Mouse (Mus musculus) heart, adult 9 months (tissue): ENCODE results near the gene Rasgef1b.

Experiments
- DNase-seq, 2 experiments: peaks; one replicate each; pipeline ENCODE4 v3.0.0; 2022; ENCODE audit warnings: low spot score in 2 of 2

Gene Rasgef1b

DNA sequence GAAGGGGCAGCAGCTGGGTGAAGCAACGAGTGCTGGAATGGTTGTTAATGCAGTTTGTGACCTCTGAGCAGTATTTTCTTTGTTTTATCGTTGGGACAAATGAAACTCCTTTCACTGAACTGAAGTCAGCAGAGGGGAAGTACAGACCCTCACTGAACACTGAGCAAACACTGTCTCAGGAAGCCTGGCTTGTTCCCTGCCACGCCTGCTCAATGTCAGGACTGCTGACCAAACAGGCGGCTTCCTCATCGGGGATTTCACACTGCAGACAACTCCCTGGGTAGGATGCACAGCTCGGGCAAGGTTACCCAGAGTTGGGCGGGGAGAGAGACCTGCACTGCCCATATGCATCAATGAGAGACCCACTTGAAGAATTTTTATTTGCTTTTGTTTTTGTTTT is 353.1 kb downstream of the Rasgef1b start:
- DNase-seq, result peak in 1 of 2 experiments; percentile 38

DNA sequence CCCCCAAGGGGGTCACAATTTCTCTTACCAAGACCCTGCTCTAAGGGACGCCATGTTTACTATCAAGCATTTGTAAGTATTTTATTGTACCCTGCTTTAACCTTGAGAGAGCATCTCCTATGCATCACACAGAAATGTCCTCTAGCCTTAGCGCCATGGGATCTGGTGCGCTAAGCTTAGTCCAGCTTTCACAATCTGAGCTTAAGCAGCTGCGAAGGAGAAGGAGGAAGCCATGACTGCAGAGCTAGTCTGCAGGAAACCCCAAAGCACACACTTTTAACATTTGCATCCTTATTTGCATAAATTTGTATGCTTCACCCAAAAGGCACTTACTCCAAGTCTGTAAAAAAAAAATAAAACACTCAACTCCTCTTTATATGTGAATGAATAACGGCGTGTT is 354.4 kb downstream of the Rasgef1b start:
- no peak for DNase-seq

DNA sequence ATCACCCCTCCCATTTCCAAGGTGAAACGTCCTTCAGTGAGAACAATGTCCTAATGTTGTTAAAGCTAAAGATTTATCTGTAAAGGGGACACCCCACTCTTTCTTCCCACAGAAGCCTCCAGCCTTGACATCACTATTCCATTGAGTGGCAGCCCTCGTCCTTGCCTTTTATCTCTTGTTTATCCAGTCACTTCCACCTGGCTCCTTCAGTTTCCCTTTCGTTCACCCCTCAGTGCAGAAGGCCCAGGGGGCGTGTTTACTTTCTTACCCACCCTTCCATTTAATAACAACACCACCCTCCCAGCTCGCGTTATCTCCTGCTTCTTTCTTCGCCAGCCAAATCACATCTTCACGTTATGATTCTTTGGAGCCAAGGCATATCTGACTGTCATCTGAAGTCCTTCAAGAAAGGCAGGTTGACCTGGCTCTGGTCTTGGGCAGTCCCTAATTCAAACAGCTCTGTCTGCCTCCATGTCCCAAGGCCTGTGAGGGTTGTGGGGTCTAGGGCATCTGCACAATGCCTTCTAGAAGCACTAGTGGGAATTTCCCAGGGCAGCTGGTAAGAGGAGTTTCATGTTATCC is 355.2 kb downstream of the Rasgef1b start:
- peak; percentile 27 to 31 for DNase-seq

DNA sequence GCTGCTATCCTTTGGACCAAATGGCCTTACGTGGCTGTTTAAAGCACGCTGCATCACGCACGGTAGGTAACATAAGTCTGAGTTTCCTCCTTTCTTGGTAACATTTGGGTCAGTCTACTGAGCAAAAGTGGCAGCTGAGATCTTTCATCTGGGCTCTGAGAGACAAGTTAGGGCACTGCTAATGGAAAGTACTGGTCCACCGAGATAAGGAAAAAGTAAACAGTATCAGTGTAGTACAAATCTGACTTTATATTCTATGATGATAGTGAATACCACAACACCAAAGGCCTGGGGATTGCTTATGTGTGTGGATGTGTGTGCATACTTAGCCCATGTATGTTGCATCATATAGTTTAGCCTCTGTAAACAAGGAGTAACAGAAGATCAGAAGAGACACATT is 358.2 kb downstream of the Rasgef1b start:
- DNase-seq, result no peak

DNA sequence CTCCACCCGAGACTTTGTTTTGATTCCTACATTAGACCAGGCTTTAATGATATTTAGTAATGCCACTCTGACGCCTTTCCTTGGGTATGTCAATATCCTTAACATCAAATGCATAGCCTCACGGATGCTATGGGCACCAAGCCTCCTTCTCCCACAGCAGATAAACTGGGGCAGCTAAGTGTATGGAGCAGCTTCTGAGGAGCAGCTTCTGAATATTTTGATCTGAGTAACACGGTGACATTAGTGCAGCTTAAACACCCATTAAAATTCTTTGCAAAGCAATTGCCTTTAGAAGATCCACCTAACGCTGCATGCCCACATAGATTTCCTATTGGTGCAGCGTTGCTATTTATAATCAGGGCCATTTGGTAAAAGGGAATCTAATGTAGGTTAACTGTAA is 359.6 kb downstream of the Rasgef1b start:
- DNase-seq, result no peak

DNA sequence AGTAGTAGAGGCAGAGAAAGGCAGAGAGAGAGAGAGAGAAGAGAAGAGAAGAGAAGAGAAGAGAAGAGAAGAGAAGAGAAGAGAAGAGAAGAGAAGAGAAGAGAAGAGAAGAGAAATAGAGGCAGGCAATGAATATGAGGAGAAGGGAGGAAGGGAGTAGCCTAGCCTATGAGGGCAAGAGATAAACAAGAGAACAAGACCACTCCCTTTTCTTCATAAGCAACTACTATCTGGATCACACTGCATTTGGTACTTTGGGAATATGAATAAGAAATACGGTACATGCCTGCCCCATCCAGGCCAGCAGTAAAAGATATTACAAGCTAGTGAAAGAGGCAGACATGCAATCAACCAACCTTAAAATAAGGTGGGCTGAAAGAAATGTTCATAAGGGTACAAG is 360.2 kb downstream of the Rasgef1b start:
- DNase-seq, result no peak

DNA sequence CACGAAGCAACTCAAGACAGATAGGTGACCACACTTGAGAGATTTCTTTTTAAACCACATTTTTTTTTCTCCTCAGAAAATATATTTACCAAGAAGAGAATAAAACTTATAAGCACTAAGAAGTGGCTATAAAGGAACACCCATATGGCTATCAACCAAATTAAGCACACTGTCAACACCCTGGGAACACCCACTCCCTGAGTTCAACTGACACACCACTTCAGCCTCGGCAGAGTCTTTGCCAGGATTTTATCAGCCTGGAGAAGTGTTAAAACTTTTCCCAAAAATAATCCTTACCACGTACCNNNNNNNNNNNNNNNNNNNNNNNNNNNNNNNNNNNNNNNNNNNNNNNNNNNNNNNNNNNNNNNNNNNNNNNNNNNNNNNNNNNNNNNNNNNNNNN is 368.3 kb downstream of the Rasgef1b start:
- no peak for DNase-seq

DNA sequence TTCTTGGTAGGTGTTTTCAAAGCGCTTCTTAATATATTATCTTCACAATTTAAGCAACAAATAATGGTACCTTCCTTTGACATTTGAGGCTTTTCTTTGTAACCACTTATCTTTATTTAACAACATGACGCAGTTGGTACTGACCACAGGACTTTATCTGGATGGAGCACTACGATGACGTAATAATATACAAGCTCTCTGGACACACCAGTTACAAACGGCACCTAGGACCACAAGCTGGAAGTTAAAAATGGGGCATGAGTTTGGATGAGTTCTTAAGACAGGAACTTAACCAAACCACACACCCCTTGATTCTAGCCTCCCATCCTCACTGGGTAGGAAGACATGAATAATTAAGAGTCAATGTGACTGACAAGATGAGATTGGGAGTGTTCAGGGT is 369.6 kb downstream of the Rasgef1b start:
- no peak for DNase-seq

DNA sequence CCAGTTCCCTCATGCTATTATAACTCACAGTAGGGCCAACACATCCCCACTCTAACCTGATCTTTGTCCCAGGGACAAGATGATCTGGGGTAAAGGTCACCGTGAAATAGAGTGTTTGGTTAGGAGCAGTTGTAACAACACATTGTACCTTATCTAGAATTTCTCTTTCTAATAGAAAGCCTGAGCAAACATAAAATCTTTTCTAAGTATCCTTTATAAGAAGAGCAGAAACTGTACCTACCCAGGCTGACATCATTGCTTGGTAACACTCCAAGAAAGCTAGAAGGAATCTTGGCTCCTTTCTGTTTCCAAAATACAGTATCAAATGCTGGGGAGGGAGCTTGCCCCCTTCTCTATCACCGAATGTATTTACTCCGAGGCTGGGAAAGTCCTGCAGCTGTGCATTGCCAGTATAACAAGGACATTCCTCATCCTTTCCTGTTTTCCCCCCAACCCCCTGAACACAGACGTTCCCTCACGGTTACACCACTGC is 374.2 kb downstream of the Rasgef1b start:
- DNase-seq, result no peak

DNA sequence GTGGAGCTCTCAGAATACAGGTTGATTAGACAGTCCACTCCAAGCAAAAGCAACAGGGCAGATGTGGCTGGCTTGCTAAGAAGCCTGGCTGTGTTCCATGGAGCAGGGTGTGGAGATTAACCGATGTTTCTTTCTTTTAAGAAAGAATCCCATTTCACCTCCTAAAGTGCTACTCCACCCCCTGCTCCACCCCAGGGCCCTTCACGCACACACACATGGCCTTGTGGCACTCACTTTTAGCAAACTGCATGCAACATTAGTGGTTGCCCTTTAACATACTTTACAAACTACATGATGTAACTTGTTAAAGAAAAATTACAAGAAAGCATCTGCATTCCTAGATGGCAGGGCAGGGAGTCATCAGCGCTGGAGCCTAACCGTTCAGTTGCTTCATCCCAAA is 378.8 kb downstream of the Rasgef1b start:
- no peak for DNase-seq

DNA sequence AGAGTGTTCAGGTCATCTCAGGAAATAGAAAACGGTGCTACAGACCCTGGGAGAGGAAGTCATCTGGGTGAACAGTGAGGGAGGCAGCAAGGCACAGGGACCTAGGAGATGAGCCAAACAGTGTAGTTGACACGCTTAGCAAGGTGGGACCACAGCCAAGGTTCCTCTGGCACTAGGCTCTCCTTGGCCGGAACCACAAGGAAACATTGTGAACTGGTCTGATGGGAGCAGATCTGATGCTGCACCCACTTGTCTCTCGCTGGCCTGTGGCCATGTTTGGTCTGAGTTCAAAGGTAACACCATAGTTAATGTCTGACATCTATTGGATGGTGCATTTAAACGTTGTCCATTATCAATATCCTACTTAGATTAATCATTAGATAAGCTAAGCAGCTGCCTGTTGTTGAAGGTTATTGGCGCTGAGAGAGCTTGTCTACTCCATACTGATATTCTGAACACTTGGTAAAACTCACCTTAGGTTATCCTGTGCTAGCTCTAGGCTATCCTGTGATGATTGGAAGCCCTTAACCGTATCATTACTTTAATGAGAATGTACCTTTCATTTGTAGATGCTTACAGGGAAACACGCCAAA is 380.5 kb downstream of the Rasgef1b start:
- DNase-seq, result peak; percentile 70 to 83

DNA sequence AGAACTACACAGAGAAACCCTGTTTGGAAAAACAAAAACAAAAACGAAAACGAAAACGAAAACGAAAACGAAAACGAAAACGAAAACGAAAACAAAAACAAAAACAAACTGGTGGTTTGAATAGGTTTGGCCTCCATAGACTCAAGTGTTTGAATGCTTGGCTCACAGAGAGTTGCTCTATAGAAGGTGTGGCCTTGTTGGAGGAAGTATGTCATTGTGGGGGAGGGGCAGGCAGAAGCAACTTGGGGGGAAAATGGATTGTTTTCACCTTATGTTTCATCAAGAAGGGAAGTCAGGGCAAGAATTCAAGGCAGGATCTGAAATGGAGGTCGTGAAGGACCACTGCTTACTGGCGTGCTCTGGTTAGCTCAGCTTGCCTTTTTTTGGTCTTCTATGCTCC is 386.3 kb downstream of the Rasgef1b start:
- DNase-seq, result no peak

DNA sequence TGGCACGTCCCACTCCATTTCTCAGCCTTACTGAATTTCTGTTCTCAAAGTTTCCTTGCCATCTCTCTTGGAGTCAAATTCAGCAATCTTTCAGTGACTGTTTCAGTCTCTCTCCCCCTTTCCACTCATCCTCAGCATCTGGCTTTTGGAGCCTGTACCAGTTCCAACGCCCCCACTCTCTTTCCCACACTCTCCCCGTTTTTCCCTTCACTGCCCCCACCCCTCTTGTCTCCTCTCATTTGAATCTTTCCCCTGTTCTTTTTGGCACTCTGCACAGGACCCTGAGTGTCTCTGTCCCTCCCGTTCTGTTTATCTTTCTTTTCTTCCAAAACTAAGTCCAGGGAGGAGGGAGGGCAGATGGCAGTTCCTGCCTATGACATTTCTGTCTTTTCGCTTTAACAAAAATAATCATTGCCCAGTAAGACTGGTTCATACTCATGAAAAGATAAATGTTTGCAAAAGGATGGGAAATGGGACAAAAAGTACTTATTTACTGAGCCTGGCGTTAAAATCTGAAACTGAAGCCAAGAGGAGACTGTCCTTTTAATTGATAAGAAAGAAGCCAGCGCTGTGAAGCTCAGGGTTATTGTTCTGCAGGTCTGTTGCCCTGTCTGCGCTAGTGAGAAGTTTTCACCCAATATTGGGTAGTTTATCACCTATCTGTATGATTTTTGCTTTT is 388.4 kb downstream of the Rasgef1b start:
- peak in 1 of 2 experiments; percentile 21 for DNase-seq

DNA sequence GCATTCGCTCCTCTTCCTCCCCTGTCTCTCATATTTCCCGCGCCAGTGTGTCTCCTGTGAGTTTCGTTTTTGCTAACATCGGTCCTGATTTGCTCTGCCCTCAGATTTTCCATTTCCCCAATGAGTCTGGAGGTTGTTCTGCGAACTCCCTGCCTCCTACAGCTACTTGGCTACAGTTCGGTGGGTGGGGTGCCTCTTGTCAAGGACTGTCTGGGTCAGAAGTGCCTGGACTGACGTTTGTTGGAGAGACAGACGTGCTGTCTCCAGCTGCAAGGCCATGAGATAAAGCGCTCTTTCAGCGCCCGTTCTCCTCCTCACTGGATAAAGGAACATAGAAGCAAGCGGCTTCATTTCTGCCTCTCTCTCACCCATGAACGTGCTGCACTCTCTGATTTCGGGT is 389.1 kb downstream of the Rasgef1b start:
- DNase-seq, result peak; percentile 88 to 90

DNA sequence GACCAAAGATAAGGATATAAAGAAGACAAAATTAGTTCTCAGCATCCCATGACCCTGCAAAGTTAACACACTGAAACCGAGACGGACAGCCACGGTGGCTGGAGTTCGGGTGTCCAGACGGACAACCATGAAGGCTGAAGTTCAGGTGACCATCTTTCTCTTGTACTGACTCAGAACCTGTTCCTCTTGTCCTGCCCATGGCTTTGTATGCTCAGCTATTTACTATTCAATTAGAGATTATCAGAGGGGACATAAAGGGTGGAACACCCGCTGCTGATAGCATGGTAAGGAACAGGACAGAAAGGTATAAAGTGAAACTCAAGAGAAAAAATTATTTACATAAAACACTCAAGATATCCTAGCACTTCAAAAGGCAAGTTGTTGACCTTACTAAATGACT is 390.0 kb downstream of the Rasgef1b start:
- no peak for DNase-seq

DNA sequence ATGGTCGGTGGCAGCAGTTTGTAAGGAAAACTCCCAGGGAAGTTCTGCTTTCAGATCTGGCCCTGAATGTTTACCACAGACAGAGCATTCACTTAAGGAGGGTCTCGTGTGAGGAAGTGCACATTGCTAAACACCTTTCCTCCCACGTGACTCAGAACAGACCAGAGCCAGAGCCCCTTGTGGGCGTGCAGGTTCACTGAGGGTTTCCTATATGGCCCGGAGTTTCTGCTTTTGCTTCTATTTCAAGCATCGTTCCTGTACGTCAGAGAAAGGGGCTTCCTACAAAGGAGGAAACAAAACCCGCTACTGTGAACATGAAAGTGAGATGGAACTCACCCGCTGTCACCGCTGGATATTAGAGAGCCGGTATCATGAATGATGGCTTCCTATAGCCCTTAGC is 392.4 kb downstream of the Rasgef1b start:
- peak in 1 of 2 experiments; percentile 52 for DNase-seq

DNA sequence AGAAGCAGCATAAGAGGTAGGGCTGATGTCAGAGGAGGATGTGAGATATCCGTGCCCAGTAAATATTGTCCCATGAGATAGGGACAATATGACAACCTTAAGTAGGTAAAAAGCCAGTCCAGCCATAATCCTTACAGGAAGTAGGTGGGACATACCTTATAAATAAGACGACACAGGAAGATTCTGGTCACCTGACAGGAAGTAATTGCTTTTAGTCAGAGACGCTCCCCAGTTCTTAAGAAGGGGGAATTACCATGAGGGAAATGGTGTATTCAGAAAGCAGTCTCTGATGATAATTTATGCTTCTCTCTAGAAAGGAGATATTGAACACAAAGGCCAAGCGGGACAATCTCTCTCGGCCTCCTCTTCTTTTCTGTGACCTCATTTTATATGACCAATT is 394.8 kb downstream of the Rasgef1b start:
- no peak for DNase-seq

DNA sequence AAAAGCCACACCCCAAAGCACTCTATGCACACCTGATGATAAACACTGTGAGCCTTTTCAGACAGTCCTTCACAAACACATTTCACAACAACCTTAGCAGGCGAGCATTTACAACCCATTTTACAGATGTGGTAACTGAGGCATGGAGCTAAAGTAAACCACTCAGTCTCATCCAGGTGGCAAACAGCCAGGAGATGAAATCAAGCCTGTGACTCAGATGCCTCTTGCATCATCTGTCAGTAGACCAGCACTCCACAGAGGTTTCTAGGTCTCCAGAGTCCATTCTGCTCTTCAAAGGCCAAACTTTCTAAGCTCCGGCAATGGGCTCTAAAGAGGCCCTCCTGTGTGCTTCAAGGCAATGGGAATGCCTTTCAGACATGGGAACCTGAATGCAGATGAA is 396.8 kb downstream of the Rasgef1b start:
- DNase-seq, result peak in 1 of 2 experiments; percentile 11

DNA sequence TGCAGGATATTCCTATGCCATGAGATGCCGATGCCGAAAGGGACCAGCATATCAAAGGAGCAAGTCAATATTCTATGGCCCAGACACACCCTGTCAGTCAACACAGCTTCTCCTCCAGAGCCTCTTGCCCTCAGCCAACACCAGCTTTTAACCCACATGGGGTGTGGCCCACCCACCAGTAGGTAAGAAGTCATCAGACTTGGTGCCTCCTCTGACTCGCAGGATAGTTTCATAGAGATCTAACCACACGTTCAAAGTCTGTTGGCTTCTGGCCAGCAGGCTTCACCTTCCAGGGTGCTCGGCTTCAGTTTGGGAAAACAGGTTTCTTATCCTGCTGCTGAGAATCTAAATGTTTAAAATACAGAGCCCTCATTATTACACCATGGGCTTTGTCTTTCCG is 399.8 kb downstream of the Rasgef1b start:
- no peak for DNase-seq

DNA sequence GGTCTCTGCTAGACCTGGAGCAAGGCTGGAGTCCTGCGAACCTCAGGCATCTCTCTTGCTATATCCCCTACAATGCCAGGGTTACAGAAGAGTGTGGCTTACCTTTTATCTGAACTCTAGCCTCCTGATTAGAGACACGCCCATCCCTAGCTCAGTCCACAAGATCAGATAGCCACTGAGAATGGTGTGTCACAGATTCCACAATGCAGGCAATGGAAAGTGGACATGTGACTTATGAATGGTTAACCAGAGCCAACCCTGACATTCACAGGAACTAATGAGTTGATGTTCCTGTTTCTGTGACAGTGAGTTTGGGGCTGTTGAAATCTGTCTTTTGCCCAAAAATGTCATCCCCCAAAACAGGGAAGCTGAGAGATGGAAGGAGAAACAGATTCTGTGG is 401.8 kb downstream of the Rasgef1b start:
- DNase-seq, result no peak

DNA sequence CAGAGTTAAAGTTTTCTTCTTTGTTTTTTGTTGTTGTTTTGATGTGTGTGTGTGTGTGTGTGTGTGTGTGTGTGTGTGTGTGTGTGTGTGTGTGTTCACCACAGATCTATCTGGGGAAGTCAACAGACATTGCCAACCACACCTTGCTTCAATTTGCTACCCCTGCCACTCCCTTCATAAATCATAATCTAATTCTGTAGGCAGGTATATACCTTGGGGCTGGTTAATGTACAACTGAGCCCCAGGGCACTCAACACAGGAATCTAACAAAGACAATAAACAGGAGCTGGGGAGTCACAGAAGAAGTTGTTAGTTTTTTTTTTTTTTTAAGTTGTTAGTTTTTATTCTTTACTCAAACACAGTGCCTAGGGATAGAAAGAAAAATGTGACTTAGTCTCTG is 403.6 kb downstream of the Rasgef1b start:
- no peak for DNase-seq

DNA sequence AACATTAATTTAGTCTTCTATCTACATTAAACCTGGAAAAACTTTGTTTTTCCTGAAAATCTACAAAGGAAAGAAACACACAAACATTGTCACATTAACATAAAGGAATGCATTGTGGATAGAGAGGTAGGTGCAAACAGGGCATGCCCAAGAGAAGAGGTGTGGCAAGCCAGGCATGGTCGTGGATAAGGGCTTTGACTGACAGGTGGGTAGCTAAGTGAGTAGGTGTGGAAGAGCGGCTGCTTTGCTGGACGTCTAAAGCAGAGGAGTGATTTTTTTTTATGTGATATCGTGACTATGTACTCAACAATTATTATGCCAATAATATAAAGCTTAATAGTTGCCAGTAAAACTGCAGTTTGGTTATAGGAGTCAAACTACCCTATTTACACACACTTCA is 408.1 kb downstream of the Rasgef1b start:
- DNase-seq, result no peak

DNA sequence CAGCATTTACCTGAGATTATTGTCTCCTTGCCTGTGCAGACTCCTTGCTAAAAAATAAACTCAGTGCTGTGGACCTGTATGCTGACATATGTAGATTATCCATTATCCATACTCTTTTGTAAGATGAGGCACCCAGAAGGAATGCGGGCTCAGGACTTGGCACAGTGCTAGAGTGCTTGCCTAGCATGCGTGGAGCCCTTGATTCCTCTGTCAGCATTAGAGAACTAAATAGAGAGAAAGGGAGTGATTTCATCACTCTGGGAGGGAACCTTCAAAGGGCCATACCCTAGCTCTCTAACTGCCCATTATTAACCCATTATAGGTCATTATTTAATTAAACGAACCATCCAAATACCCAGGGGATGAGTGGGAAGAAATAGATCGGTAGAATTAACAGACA is 430.9 kb downstream of the Rasgef1b start:
- no peak for DNase-seq
